Mouse (Mus musculus) cerebellum, adult 9-10 months (tissue): Measurements from ENCODE around the gene 1810024B03Rik.
"Not testable (repeated sequence)": the region's sequence is repeated elsewhere in the genome, so short reads cannot be mapped to it uniquely, and the experiment has no call there.

Source experiments
- DNase-seq: peaks from one replicate; pipeline ENCODE4 v3.0.0; 2022

Gene 1810024B03Rik

DNA sequence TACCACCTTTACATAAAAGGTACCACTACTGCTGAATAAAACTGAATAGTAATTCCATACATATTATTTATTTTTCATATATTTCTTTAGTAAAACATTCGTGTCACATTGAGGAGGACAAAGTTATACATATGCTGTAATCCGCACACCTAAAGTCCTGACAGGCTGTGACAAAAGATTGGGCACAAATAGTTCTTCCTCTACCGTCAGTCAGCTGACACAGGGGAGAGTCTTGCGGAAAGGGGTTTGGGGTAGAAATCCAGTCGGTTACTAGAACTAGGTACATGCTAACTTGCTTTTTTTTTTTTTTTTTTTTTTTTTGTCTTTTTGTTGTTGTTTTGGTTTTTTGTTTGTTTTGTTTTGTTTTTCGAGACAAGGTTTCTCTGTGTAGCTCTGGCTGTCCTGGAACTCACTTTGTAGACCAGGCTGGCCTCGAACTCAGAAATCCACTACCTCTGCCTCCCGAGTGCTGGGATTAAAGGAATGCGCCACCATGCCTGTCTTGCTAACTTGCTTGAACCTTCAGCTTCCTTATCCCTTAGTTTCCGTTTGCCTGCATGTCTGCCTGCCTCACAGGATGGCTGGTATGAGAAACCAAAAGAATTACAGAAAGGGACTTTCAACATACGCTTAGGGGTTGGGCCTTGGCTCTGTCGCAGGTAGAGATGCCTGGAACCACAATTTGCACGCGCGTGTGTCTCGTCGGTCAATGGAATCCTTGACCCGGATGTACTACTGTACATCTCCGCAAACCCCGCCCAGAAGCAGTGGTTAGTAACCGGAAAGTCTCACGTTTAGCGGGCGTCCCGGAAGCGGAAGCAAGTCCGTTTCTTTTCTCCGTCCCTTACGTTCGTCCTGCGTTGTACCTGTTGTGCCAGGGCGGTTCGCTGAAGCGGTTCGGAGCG is at the start of gene 1810024B03Rik, which contains the start of gene Snrnp200:
Gene 1810024B03Rik, minus strand, starts transcription at position 734 of the 905 bp plus-strand sequence.
Gene Snrnp200, plus strand, starts transcription at position 840 of the 905 bp plus-strand sequence.
- peak; percentile 97 for DNase-seq

DNA sequence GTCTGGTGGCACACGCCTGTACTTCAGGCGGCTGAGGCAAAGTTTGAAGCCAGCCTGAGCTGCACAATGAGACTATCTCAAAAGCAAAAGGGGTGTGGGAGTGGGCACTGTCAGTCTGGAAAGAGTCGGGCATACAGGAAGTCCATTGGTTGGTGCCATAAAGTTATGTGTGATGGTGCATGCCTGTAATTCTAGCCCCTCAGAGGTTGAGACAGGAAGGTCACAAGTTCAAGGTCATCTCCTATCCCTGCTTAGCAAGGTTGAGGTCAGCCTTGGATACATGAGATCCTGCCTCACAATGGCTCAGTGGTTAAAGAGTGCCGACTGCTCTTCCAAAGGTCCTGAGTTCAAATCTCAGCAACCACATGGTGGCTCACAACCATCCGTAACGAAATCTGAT is 47.2 kb upstream of the 1810024B03Rik start:
- no peak for DNase-seq

DNA sequence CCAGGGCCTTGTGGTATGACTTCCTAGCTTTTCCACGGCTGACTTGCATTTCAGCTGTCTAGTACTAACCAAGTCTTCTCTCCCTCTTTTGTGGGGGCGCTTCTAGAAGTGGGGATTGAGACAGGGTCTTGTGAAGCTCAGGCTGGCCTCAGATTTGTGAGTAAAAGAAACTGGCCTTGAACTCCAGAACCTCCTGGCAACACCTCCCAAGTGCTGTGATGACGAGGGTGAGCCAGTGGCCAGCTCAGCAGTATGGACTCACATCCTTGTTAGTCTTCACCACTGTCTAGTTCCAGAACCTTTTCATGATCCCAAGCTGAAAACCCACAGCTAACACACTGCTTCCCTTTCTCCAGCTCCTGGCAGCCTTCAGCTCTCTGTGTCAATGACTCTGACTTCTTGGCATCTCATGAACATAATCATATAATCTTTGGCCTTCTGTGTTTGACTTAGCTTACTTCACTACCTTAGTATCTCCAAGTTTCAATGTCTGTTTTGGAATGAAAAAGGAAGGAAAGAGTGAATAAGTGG is 46.6 kb upstream of the 1810024B03Rik start:
- DNase-seq: no peak

DNA sequence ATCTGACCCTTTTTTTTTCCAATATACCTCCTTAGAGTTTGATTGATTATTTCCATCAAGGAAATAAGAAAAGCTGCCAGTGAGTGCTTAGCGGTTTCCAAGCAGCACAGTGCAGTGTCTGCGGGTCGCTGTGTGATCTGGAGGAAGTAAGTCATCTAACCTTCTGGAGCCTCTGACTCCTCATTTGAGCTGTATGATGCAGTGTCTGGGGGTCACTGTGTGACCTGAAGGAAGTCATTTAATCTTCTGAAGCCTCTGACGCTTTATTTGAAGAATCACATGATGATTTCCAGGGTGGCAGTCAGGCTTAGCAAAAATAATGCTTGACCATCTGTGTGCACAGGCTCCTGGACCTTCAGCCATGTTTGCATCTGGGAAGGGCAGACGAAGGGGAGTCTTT is 44.7 kb upstream of the 1810024B03Rik start:
- no peak for DNase-seq

DNA sequence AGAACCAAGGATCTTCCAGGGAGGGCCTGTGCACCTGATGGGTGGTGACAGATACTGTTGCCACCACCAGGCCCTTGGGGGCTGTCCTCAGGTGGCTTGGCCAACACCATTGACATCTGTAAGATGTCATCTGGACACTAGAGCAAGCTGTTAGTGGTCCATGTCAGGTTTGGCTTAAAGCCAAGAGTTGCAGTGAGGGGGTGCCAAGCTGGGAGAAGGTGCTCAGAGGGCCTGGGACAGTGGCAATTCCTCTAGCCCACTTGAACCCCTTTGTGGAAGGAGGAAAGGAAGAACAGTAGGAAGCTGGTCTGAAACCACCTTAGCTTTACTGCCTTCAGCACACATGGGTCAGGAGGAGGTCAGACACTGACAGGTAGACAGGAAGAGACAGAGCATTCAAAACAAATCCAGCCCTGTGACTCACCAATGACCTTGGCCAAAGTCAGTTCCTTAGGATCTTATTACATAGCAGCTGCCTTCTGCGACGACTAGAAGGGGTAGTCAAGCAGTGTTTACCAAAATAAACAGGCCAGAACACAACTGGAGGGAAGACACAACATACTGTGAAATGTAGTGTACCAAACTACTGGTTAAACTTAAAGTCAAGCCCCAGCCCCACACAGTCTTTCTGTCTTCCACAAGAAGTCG is 43.9 kb upstream of the 1810024B03Rik start:
- DNase-seq: no peak

DNA sequence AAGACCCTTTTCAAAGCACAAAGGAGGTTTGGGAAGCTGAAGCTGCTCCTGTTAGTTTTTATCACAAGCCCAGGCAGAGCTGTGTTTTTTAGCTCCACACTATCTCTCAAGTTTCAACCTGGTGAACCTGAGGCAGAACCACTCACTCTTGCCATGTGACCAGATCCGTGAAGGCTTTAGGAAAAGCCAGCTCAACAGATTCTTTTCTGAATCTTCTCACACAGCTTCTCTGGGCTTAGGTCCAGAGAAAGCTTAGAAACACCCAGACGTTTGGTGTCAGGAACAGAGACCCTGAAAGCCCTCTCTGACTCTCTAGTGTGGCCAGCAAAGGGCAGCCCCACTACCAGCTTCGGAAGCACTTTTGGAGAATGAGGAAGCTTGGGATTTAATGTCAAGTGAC is 43.4 kb upstream of the 1810024B03Rik start:
- no peak for DNase-seq

DNA sequence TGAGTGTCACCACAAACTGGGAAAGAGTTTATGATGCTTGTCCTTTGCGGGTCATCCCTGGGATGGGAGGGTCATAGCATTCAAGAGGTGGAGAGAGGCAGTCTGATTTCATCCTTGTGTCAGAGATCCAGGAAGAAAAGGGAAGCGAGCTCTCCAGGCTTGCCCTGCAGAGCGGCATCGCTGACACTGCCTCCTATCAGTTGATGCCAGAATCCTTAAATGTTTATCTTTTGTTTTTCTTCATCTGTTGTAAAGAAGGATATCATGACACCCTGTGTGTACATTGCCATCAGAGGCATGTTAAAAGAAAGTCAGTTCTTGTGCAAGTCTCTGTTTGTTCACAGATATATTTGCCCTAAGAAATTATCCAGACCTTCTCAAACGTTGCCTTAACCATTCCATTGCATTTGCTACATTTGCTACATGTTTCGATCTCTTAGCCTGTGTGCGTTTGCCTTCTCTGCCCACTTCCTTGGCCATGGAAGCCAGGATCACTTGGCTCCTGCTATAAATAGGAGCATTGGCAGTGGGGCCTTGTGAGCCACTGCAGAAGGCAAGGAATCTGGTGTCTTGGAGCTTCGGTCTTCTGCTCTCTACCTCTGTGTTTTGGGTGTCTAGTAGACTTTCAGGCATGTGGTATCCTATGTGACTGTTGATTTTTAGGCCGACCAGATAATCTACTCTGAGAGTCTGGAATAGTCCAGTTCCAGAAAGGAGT is 42.4 kb upstream of the 1810024B03Rik start:
- no peak for DNase-seq

DNA sequence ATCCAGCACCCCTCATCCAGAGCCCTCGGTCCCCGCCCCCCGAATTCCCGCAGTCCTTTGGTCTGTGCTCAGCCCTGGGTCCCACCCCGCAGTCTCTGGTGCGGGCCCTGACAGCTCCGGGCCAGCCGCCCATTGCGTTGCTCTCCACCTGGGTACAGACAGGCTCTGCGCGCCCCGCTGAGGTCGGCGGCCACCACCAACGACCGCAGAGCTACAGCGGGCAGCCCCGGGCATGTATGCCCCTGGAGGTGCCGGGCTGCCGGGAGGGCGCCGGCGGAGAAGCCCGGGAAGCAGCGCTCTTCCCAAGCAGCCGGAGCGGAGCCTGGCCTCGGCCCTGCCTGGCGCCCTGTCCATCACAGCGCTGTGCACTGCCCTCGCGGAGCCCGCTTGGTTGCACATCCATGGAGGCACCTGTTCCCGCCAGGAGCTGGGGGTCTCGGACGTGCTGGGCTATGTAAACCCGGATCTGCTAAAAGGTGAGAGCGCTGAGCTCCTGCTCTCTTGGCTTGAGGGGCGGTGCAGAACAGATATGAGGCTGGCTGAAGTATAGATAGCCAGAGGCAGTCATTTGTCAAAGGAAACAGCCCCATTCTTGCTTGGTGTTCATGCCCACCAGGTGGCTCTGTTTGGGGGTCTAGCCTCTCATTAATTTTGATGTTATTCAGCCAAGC is 40.4 kb upstream of the 1810024B03Rik start:
- peak; percentile 67 for DNase-seq

DNA sequence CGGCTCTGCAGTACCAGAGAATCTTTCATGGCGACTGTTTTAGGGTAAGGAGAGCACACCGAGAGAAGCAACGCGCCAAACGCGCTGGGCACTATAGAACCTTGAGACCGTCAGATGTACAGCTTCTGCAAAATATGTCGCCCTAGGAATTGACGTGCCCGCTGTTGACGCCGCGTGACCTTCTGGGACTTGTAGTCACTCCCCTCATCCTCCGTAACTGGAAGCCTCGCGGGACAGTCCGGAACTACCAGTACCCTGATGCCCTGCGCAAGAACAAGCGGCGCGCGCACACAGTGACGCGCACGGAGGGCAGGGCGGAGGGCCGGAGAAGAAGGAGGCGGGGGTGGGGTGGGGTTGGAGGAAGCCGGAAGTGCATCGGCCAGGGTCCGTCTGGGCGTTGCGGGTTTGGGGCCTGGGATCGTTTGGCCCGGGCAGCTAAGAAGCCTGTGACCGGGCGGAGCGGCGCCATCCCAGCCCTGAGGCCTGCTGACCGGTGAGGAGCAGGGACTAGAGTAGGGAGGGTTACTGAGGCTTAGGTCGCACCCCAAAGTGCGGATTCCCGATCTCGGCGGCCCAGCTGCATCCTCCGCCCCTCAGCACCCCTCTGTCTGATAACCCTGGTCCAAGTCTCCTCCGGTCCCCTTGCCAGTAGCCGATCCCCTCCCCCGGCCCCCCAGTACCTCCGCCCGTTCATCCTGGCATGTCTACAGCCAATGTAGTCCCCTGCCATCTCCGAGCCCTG is 39.7 kb upstream of the 1810024B03Rik start, which contains the start of the genes Ciao1 and Tmem127:
Gene Ciao1, minus strand, starts transcription at position 225 of the 742 bp plus-strand sequence.
Gene Tmem127, plus strand, starts transcription at position 317 of the 742 bp plus-strand sequence.
- peak; percentile 98 for DNase-seq

DNA sequence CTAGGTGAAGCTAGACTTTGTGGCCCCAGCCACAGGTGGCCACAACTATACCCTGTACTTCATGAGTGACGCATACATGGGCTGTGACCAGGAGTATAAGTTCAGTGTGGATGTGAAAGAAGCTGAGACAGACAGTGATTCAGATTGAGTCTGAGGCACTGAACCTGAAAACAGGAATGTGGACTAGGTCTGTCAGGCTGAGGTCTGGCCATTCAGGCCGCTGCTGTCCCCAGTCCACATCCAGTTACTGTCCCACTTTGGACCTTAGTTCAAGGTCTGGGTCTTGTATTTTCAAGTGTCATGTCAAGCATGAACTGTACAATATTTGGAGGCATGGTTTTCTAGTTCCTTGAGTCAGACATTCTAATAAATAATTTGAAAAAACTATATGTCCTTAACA is 32.0 kb upstream of the 1810024B03Rik start:
- no peak for DNase-seq

DNA sequence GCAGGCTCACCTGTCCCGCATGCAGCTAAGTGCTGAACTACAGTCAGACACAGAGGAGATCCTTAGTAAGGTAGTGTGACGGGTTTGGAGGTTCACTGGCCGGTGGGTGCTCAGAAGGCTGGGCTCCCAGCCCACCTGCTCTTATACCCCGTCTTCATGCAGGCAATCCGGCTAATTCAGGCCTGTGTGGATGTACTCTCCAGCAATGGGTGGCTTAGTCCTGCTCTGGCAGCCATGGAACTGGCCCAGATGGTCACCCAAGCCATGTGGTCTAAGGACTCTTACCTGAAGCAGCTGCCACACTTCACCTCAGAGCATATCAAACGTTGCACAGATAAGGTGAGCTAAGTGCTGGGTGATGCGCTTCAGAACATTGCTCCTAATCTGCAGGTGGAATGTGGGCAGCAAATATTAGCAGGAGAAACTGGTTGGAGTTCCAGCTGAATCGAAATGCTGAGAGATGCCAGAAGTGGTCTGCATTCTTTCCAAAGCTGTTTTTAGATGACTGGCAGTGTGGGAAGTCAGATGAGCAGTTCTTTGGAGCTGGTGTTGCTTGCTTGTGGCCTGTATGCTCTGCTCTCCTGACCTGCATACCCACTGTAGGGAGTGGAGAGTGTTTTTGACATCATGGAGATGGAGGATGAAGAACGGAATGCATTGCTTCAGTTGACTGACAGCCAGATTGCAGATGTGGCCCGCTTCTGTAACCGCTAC is 30.0 kb upstream of the 1810024B03Rik start:
- no peak for DNase-seq

DNA sequence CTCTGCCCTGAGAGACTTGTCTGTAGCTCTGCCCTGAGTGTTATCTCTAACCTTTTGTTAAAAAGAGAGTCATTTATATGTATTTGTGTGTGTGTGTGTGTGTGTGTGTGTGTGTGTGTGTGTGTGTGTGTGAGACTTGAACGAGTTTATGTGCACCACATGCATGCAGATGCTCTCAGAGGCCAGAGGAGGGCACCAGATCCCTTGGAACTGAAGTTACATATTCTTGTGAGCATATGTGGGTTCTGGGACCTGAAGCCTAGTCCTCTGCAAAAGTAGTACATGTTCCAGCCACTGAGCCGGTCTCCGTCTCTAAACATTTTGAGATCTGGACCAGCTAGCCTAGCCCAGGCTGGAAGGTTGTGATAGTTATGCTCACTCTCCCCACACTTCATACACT is 17.2 kb upstream of the 1810024B03Rik start:
- DNase-seq: no peak

DNA sequence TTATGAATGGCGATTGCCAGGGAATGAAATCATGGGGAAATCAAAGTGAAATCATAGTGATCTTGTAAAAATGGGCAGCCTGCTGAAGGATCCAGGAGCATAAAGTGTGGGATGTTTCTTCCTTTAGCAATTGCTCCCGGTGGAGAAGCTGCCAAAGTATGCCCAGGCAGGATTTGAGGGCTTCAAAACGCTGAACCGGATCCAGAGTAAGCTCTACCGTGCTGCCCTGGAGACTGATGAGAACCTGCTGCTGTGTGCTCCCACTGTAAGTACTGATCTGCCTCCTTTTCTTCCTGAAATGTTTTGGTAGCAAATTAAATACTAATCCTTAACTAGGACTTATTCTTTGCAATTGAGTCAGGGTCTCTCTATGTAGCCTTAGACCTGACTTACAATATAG is 9.7 kb upstream of the 1810024B03Rik start:
- DNase-seq: no peak

DNA sequence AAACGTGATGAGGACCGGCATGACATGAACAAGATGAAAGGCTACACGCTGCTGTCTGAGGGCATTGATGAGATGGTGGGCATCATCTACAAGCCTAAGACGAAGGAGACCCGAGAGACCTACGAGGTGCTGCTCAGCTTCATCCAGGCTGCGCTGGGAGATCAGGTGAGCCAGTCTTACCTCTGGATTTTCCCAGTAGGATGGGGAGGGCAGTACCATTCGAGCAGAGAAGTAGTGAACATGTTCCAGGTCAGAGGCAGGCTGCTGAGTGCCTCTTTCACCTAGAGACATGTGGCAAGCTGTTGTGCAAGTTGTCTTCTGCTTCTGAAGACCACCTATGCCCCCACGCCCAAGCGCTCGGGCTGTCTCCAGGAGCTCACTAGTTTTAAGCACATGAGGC is 2.6 kb upstream of the 1810024B03Rik start:
- DNase-seq: no peak

DNA sequence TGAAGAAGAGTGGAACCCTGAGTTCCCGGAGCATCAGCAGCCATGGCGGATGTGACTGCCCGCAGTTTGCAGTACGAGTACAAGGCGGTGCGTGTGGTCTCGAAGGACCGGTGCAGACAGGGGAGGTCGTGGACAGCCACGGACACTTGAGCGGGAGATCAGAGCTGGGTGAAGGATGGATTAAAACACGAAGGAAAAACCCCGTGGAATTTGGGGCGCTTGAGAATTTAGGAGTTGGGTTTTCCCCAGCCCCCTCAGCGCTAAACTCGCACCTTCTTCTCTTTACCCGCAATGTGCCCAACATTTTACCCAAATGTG is 331 bp upstream of the 1810024B03Rik start:
- DNase-seq: no peak

DNA sequence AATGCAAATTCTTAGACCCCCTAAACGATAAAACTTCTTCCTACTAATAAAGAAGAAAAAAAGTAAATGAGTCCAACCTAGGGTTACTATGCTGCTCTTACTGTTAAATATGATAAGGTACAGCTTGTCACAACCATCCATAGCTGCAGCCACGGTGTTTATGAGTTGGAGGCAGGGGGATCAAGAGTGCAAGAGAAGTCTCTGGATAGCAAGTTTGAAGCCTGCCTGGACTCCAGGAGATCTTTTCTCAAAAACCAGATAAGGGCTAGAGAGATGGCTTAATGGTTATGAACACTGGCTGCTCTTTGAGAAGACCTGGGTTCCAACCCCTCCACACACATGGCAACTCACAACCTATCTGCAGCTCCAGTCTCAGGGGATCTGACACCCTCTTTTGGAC is 1.2 kb downstream of the 1810024B03Rik start:
- no peak for DNase-seq

DNA sequence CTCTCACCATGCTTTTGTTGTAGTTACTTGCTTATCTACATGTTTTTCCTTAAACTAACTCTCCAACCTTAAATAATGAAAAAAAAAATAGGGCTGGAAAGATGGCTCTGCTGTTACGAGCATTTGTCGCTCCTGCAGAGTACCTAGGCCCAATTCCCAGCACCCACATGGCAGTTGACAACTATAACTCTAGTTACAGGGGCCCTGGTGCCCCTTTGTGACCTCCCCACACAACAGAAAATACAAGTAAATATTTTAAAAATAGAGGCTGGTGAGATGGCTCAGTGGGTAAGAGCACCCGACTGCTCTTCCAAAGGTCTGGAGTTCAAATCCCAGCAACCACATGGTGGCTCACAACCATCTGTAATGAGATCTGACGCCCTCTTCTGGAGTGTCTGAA is 2.1 kb downstream of the 1810024B03Rik start:
- DNase-seq: not testable (repeated sequence)

DNA sequence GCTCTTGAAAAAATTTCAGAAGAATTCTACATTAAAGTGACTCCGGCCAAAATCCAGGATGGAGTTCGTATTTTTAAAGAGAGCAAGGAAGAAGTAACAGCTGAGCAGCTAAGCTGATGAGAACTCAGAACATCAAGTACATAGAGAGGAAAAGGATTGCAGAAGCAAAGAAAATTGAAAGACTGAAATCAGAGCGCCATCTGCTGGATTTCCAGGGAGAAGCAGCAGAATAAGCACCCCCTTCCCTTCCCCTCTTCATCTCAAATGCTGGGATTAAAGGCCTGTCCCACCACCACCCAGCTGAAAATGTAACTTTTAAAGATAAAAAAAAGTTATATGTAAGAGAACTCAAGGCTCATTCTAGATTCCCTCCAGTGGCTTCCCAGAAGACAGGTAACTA is 3.1 kb downstream of the 1810024B03Rik start:
- DNase-seq: peak; percentile 68

DNA sequence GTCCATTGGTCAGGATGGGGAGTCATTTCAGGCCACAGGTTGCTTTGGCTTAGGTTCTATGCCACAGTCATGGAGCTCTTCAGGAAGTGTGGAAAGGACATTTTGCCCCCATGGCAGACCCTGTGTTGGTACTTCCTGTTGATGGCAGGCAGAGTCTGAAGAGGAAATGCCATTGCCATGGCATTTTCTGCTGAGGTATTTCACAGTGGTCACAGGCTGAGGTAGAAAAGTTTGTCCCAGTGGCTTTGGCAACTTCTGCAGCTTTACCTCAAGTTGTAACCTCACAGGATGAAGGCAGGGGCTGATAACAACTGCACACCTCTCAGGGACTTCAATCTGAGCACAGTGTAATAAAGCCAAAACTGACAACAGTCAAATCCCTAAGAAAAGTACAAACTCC is 18.5 kb downstream of the 1810024B03Rik start:
- DNase-seq: no peak

DNA sequence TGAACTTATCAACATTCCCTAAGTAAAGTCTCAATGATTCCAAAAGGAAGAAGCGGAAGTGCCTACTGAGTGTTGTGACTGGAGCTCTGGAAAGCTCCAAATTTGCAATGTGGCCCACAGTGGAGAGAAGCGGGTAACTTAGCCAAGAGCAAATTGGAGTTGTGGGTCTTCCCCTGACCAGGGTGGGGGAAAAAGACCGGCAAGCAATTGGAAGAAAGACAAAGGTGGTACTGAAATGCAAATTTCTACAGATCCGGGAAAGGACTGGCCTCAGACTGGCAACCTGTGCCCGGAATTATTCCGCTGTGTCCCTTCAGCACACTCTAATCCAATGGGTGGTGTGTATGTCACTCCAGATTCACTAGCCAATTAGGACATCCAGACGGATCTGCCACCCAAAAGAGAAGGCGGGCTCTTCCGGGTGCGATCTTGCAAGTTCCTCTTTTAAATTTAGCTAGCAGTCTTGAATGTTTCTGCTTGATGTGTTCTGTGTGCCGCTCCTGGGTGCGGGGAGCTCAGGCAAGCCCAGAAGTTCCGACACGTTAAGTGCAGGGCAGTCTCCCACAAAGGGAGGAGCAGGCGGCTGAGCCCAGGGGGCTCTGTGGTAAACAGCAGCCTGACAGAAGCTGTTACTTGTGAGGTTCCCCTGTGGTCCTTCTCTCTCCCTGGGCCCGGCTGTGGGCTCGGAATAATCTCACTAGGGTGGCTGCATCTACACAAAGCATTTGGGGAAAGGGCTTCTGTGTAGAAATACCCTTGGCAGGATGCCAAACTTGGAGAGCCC is 25.3 kb downstream of the 1810024B03Rik start:
- DNase-seq: peak; percentile 91
